Mouse (Mus musculus) cerebellum, adult 2 months (tissue): Measurements from ENCODE around the gene Pck2.

ENCODE experiments used
- CTCF ChIP-seq: fragments of 200-500 bp; IDR thresholded peaks from 2 replicates; pipeline ENCODE4 v1.5.1; 2011; ENCODE audit warnings: low read depth, mild to moderate bottlenecking, control low read depth, low read length, moderate library complexity, borderline replicate concordance; ENCODE audit not compliant: insufficient read depth
- POLR2A ChIP-seq: fragments of 200-500 bp; IDR thresholded peaks from 2 replicates; pipeline ENCODE4 v1.6.1; 2011; ENCODE audit warnings: low read length, control low read depth, borderline replicate concordance; ENCODE audit not compliant: insufficient read depth

- TF ChIP-seq CTCF (no peak), POLR2A (no peak)
These were observed 35.6 kb downstream of the Pck2 start for GRCm38 (mm10) chr14:55575711-55576110.
